Mouse (Mus musculus): Measurements from ENCODE around the gene Itpripl1. TPM values are rescaled to one million over a fixed set of nuclear protein-coding genes. Genes with fewer than 3 reads are reported as not detected.
"Not testable (repeated sequence)": the region's sequence is repeated elsewhere in the genome, so short reads cannot be mapped to it uniquely, and the experiment has no call there.

Itpripl1 gene
- 8.5 and 9.9 TPM in 2 replicates for polyA plus RNA-seq (2015; fragmentation: Nextera tagmentation; extraction: Ambion mirVana)

GRCm38 (mm10) chr2:127143158-127144063 is at the start of gene Itpripl1:
Itpripl1 (minus strand) TSS chr2:127143442.
- peak within 1 kb of the TSS; percentile 98 for H3K4me2 ChIP-seq (ENCODE audit: low read length)
- no peaks in the 10 kb centered on the region for H3K9me3 ChIP-seq (replicated peaks; ENCODE audit: control insufficient read depth, low read length, poor library complexity, severe bottlenecking)
- no peaks in the 10 kb centered on the region for H3K27me3 ChIP-seq (ENCODE audit: control insufficient read depth, insufficient read depth, low read depth, low read length)
- H3K27ac ChIP-seq (ENCODE audit: low read length): no peak within 1 kb of the TSS
- H3K4me3 ChIP-seq (ENCODE audit: low read depth, low read length): peak within 1 kb of the TSS; percentile 46
- ATAC-seq: peak; percentile 84
- H3K4me1 ChIP-seq (ENCODE audit: control insufficient read depth, insufficient read depth, low read length): peaks cover 12% of the 10 kb centered on the region
- H3K9ac ChIP-seq (ENCODE audit: low read depth, low read length): peak within 1 kb of the TSS; percentile 73
- no peaks in the 10 kb centered on the region; the same call in 1 of the 2 replicates for H3K36me3 ChIP-seq (ENCODE audit: control insufficient read depth, insufficient read depth, low read length)
- 4% methylated on average over 31 of the region's 31 CpGs for WGBS

- H3K4me3 ChIP-seq (ENCODE audit: low read depth, low read length): no peak overlapping the region
- no peak overlapping the region for H3K9ac ChIP-seq (ENCODE audit: low read depth, low read length)
- H3K9me3 ChIP-seq (replicated peaks; ENCODE audit: control insufficient read depth, low read length, poor library complexity, severe bottlenecking): no peaks in the 10 kb centered on the region
- no peaks in the 10 kb centered on the region for H3K36me3 ChIP-seq (ENCODE audit: control insufficient read depth, insufficient read depth, low read length)
- no peak overlapping the region for H3K27ac ChIP-seq (ENCODE audit: low read length)
- ATAC-seq: no peak
- H3K27me3 ChIP-seq (ENCODE audit: control insufficient read depth, insufficient read depth, low read depth, low read length): no peaks in the 10 kb centered on the region
- no peak overlapping the region for H3K4me2 ChIP-seq (ENCODE audit: low read length)
- H3K4me1 ChIP-seq (ENCODE audit: control insufficient read depth, insufficient read depth, low read length): no peaks in the 10 kb centered on the region
Observed at GRCm38 (mm10) chr2:127189574-127189973, 46.3 kb upstream of the Itpripl1 start.

DNA sequence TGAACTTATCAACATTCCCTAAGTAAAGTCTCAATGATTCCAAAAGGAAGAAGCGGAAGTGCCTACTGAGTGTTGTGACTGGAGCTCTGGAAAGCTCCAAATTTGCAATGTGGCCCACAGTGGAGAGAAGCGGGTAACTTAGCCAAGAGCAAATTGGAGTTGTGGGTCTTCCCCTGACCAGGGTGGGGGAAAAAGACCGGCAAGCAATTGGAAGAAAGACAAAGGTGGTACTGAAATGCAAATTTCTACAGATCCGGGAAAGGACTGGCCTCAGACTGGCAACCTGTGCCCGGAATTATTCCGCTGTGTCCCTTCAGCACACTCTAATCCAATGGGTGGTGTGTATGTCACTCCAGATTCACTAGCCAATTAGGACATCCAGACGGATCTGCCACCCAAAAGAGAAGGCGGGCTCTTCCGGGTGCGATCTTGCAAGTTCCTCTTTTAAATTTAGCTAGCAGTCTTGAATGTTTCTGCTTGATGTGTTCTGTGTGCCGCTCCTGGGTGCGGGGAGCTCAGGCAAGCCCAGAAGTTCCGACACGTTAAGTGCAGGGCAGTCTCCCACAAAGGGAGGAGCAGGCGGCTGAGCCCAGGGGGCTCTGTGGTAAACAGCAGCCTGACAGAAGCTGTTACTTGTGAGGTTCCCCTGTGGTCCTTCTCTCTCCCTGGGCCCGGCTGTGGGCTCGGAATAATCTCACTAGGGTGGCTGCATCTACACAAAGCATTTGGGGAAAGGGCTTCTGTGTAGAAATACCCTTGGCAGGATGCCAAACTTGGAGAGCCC is 39.5 kb upstream of the Itpripl1 start:
- Histone ChIP-seq H3K4me3 (ENCODE audit: low read depth, low read length) (peak overlapping the region; percentile 65), H3K4me1 (ENCODE audit: control insufficient read depth, insufficient read depth, low read length) (peaks cover 5% of the 10 kb centered on the region; the same call in 1 of the 2 replicates), H3K9me3 (replicated peaks; ENCODE audit: control insufficient read depth, low read length, poor library complexity, severe bottlenecking) (no peaks in the 10 kb centered on the region), H3K4me2 (ENCODE audit: low read length) (peak overlapping the region; percentile 88), H3K27ac (ENCODE audit: low read length) (peak overlapping the region; percentile 83), H3K27me3 (ENCODE audit: control insufficient read depth, insufficient read depth, low read depth, low read length) (no peaks in the 10 kb centered on the region; the same call in 1 of the 2 replicates), H3K36me3 (ENCODE audit: control insufficient read depth, insufficient read depth, low read length) (no peaks in the 10 kb centered on the region), H3K9ac (ENCODE audit: low read depth, low read length) (peak overlapping the region; percentile 82)
- peak; percentile 100 for ATAC-seq
- 1% methylated on average over 17 of the region's 17 CpGs for WGBS

DNA sequence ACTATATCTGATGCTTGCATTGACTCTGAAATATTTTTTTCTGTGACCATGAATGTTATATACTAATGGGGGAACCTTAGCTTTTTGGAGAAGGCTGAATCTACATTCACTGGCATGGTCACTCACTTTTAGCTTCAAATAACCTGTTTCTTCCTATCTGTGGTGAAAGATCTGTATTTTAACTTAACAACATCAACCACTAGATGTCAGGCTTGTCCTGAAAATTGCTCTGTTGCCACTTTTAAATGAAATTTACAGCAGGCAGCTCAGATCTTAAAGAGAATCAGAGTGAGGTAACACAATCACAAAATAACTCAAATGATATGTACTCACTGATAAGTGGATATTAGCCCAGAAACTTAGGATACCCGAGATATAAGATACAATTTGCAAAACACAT is 23.0 kb upstream of the Itpripl1 start:
- ATAC-seq; H3K9ac ChIP-seq (ENCODE audit: low read depth, low read length); H3K4me1 ChIP-seq (ENCODE audit: control insufficient read depth, insufficient read depth, low read length); H3K36me3 ChIP-seq (ENCODE audit: control insufficient read depth, insufficient read depth, low read length); H3K27me3 ChIP-seq (ENCODE audit: control insufficient read depth, insufficient read depth, low read depth, low read length); H3K9me3 ChIP-seq (replicated peaks; ENCODE audit: control insufficient read depth, low read length, poor library complexity, severe bottlenecking); H3K4me2 ChIP-seq (ENCODE audit: low read length); H3K27ac ChIP-seq (ENCODE audit: low read length); H3K4me3 ChIP-seq (ENCODE audit: low read depth, low read length): not testable (repeated sequence)
- 25% methylated on average over 1 of the region's 1 CpGs for WGBS

GRCm38 (mm10) chr2:127165675-127166074 is 22.4 kb upstream of the Itpripl1 start:
- Histone ChIP-seq H3K9ac (ENCODE audit: low read depth, low read length) (no peak overlapping the region), H3K27ac (ENCODE audit: low read length) (no peak overlapping the region), H3K4me3 (ENCODE audit: low read depth, low read length) (no peak overlapping the region), H3K27me3 (ENCODE audit: control insufficient read depth, insufficient read depth, low read depth, low read length) (no peaks in the 10 kb centered on the region), H3K36me3 (ENCODE audit: control insufficient read depth, insufficient read depth, low read length) (no peaks in the 10 kb centered on the region), H3K9me3 (replicated peaks; ENCODE audit: control insufficient read depth, low read length, poor library complexity, severe bottlenecking) (no peaks in the 10 kb centered on the region), H3K4me1 (ENCODE audit: control insufficient read depth, insufficient read depth, low read length) (no peaks in the 10 kb centered on the region), H3K4me2 (ENCODE audit: low read length) (no peak overlapping the region)
- whole genome bisulfite sequencing: 65% methylated on average over 4 of the region's 4 CpGs
- no peak for ATAC-seq

DNA sequence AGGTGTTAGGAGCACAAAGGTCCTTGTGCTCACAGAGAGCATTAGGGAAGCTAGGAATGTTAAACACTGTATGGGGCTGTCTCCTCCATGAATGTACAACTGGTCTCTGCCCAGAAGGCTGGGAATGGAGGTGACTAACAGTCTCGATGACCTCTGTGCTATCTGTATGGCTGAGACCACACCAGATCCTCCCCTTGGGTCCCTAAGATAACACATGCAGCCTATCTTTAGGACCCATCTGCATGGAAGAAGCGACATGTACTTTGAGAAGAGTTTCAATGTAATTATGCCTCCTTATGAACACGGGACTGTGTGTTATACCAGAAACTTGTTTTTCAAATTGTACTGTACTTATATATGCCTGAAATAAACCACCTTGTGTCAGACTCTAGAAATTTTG is 2.5 kb upstream of the Itpripl1 start:
- no peaks in the 10 kb centered on the region for H3K27me3 ChIP-seq (ENCODE audit: control insufficient read depth, insufficient read depth, low read depth, low read length)
- no peak for ATAC-seq
- no peak overlapping the region for H3K4me2 ChIP-seq (ENCODE audit: low read length)
- no peaks in the 10 kb centered on the region for H3K9me3 ChIP-seq (replicated peaks; ENCODE audit: control insufficient read depth, low read length, poor library complexity, severe bottlenecking)
- H3K4me3 ChIP-seq (ENCODE audit: low read depth, low read length): no peak overlapping the region
- H3K36me3 ChIP-seq (ENCODE audit: control insufficient read depth, insufficient read depth, low read length): no peaks in the 10 kb centered on the region
- peaks cover 12% of the 10 kb centered on the region for H3K4me1 ChIP-seq (ENCODE audit: control insufficient read depth, insufficient read depth, low read length)
- 80% methylated on average over 3 of the region's 3 CpGs for WGBS
- H3K9ac ChIP-seq (ENCODE audit: low read depth, low read length): no peak overlapping the region
- H3K27ac ChIP-seq (ENCODE audit: low read length): no peak overlapping the region

DNA sequence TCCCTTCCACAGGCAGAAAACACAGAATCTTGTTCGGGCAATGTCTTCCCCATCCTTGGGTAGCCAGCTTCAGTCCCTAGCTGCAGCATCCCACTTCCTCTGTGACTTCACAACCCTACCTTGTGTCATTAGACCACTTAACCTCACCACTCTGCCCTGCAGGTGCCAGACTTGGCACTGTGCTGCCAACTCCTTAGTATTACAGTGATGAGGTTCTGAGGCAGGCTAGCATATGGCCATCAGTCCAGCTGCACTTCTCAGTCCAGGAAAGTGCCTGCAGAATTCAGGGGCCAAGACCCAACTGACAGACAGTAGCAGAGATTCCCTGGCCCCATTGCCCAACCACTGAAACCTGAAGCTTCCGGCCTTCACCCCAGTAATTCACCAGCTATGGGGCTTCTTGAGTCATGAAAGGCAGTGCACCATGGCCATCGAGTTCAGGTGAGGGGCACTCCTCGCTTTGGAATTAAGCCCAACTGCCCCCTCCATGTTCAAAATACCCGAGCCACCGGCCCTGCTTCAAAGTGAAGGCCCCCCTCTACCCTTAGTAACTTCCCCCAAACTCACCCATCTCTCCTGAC is 575 bp downstream of the Itpripl1 start:
- H3K27me3 ChIP-seq (ENCODE audit: control insufficient read depth, insufficient read depth, low read depth, low read length): no peaks in the 10 kb centered on the region
- peak overlapping the region; percentile 98 for H3K4me2 ChIP-seq (ENCODE audit: low read length)
- H3K27ac ChIP-seq (ENCODE audit: low read length): no peak overlapping the region
- H3K4me1 ChIP-seq (ENCODE audit: control insufficient read depth, insufficient read depth, low read length): peaks cover 12% of the 10 kb centered on the region
- peak overlapping the region; percentile 46 for H3K4me3 ChIP-seq (ENCODE audit: low read depth, low read length)
- no peaks in the 10 kb centered on the region; the same call in 1 of the 2 replicates for H3K36me3 ChIP-seq (ENCODE audit: control insufficient read depth, insufficient read depth, low read length)
- H3K9ac ChIP-seq (ENCODE audit: low read depth, low read length): peak overlapping the region; percentile 73
- WGBS: 20% methylated on average over 6 of the region's 6 CpGs
- H3K9me3 ChIP-seq (replicated peaks; ENCODE audit: control insufficient read depth, low read length, poor library complexity, severe bottlenecking): no peaks in the 10 kb centered on the region
- ATAC-seq: peak; percentile 56; the same call in 1 of the 2 replicates

DNA sequence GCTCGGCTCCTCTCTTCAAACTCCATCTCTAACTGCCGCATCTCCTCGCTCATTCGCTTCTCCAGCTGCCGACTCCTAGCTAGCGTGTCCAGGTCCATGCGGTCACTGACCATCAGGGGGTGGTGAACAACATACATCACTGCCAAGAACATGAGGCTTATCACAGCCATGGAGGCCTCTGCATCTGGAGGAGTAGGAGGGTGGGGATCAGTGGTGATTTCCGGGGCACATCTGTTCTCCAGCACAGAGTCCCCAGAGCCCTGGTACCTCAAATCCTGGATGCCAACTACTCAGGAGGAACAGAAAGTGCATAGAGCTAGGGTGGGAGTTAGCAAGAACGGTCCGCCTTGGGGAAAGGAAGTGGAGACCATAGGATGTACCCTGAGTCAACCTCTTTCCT is 1.2 kb downstream of the Itpripl1 start:
- 92% methylated on average over 10 of the region's 10 CpGs for WGBS
- Histone ChIP-seq H3K27me3 (ENCODE audit: control insufficient read depth, insufficient read depth, low read depth, low read length) (no peaks in the 10 kb centered on the region), H3K36me3 (ENCODE audit: control insufficient read depth, insufficient read depth, low read length) (no peaks in the 10 kb centered on the region; the same call in 1 of the 2 replicates), H3K4me3 (ENCODE audit: low read depth, low read length) (no peak overlapping the region), H3K4me2 (ENCODE audit: low read length) (peak overlapping the region; percentile 98; the same call in 1 of the 2 replicates), H3K9ac (ENCODE audit: low read depth, low read length) (no peak overlapping the region), H3K27ac (ENCODE audit: low read length) (no peak overlapping the region), H3K9me3 (replicated peaks; ENCODE audit: control insufficient read depth, low read length, poor library complexity, severe bottlenecking) (no peaks in the 10 kb centered on the region), H3K4me1 (ENCODE audit: control insufficient read depth, insufficient read depth, low read length) (peaks cover 12% of the 10 kb centered on the region)
- 0 out of 2 replicates have a peak, but pooled peaks have one; percentile 30 for ATAC-seq
